Mouse (Mus musculus): ENCODE results near the gene Arl5a. TPM values are rescaled to one million over a fixed set of nuclear protein-coding genes. Genes with fewer than 3 reads are reported as not detected.

Arl5a gene
- 34.5 and 37.6 TPM in 2 replicates for polyA plus RNA-seq (2015; fragmentation: Nextera tagmentation; extraction: Ambion mirVana)

- peak; percentile 96 for ATAC-seq (ENCODE audit: low FRiP score)
- H3K36me3 ChIP-seq: no peaks in the 10 kb centered on the region
- H3K27me3 ChIP-seq (replicated peaks): no peaks in the 10 kb centered on the region
- peak within 1 kb of the TSS; percentile 67 for H3K4me2 ChIP-seq
- WGBS: under 1% methylated on average over 55 of the region's 57 CpGs
- peak within 1 kb of the TSS; percentile 87 for H3K9ac ChIP-seq (replicated peaks)
- H3K27ac ChIP-seq (replicated peaks): peak within 1 kb of the TSS; percentile 88
- peak within 1 kb of the TSS; percentile 82 for H3K4me3 ChIP-seq (replicated peaks)
- no peaks in the 10 kb centered on the region for H3K9me3 ChIP-seq (replicated peaks)
- peaks cover 38% of the 10 kb centered on the region for H3K4me1 ChIP-seq
These were observed at the start of gene Arl5a for GRCm38 (mm10) chr2:52424747-52425522. Gene Arl5a, minus strand, starts transcription at chr2:52424901.

- WGBS: 38% methylated on average over 4 of the region's 4 CpGs
- Histone ChIP-seq H3K4me2 (no peak overlapping the region), H3K27ac (replicated peaks) (no peak overlapping the region), H3K9ac (replicated peaks) (no peak overlapping the region), H3K9me3 (replicated peaks) (no peaks in the 10 kb centered on the region), H3K4me3 (replicated peaks) (no peak overlapping the region), H3K36me3 (peaks cover 30% of the 10 kb centered on the region), H3K4me1 (no peaks in the 10 kb centered on the region), H3K27me3 (replicated peaks) (no peaks in the 10 kb centered on the region)
- no peak for ATAC-seq (ENCODE audit: low FRiP score)
These were observed 47.0 kb upstream of the Arl5a start for GRCm38 (mm10) chr2:52471545-52472291.

DNA sequence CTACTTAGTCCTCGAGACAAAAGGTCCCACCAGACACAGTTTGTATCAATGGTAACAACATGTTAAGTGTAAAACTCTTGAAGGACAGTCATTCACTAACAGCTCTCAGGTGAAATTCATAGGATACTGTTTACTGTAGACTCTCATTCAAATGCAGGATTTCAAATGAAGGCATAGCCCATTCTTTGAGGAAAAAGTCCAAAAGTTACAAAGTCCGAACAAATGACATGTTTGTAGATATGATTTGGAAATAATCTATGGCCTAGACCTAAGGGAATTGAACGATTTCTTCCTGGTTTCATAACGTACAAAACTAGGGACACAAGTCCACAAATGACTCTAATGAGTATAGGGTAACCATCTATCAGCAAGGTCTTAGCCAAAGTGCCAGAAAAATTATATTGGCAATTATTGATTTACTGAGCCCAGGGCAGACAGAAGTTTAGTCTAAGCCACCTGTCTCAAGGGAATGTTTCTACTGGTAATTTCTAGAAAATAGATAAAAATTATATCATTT lies 45.4 kb upstream of the Arl5a start:
- Histone ChIP-seq H3K9ac (replicated peaks) (no peak overlapping the region), H3K4me3 (replicated peaks) (no peak overlapping the region), H3K27me3 (replicated peaks) (no peaks in the 10 kb centered on the region), H3K9me3 (replicated peaks) (no peaks in the 10 kb centered on the region), H3K4me2 (no peak overlapping the region), H3K4me1 (no peaks in the 10 kb centered on the region), H3K27ac (replicated peaks) (no peak overlapping the region), H3K36me3 (peaks cover 25% of the 10 kb centered on the region)
- 87% methylated on average over 4 of the region's 4 CpGs for WGBS
- no peak for ATAC-seq (ENCODE audit: low FRiP score)

- Histone ChIP-seq H3K4me1 (no peaks in the 10 kb centered on the region), H3K4me3 (replicated peaks) (no peak overlapping the region), H3K9me3 (replicated peaks) (no peaks in the 10 kb centered on the region), H3K4me2 (no peak overlapping the region), H3K36me3 (0 out of 2 replicates have a peak, but pooled peaks cover 16% of the 10 kb centered on the region), H3K9ac (replicated peaks) (no peak overlapping the region), H3K27me3 (replicated peaks) (no peaks in the 10 kb centered on the region), H3K27ac (replicated peaks) (no peak overlapping the region)
- WGBS: 87% methylated on average over 6 of the region's 6 CpGs
- no peak for ATAC-seq (ENCODE audit: low FRiP score)
These were observed 42.9 kb upstream of the Arl5a start for GRCm38 (mm10) chr2:52467629-52468028.

DNA sequence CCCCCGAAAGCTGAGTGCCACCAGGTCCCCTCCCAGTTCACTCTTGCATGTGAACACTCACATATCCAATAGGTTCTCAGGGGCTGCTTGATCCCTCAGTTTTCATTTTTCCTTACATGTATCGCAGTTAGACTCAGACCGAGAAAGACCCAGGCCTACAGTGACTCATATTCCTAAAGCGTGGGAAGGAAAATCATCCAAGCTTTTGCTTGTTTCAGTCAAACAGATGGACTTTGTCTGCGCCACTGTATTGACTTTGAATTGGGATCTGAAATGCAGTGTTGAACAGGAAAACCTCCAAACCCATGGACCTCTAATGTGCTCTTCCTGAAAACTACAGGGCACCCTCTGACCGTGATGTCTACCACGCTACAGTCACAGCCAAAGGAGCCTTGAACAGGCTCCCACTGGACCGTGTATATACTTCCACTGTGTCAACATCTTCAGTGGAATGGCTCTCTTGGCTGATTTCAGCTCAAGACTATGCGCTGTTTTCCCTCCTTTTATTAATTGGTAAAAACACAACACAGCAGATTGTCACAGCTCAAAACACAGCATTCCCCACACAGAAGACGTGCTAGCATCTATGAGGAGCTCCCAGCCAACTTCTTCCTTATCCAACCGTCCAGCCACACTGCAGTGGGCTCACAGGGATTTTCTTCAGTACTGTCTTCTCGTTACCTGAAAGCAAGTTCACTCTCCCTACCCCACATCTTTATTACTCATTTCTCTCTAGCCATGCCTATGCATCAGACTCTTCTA lies 36.7 kb upstream of the Arl5a start:
- H3K9me3 ChIP-seq (replicated peaks): no peaks in the 10 kb centered on the region
- H3K36me3 ChIP-seq: 0 out of 2 replicates have a peak, but pooled peaks cover 12% of the 10 kb centered on the region
- no peak overlapping the region for H3K4me3 ChIP-seq (replicated peaks)
- H3K4me2 ChIP-seq: no peak overlapping the region
- ATAC-seq (ENCODE audit: low FRiP score): no peak
- H3K27ac ChIP-seq (replicated peaks): no peak overlapping the region
- H3K27me3 ChIP-seq (replicated peaks): no peaks in the 10 kb centered on the region
- H3K4me1 ChIP-seq: no peaks in the 10 kb centered on the region
- no peak overlapping the region for H3K9ac ChIP-seq (replicated peaks)
- WGBS: 91% methylated on average over 12 of the region's 12 CpGs

GRCm38 (mm10) chr2:52455606-52456479 lies 31.1 kb upstream of the Arl5a start:
- Histone ChIP-seq H3K36me3 (peaks cover 20% of the 10 kb centered on the region), H3K4me2 (no peak overlapping the region), H3K4me1 (no peaks in the 10 kb centered on the region), H3K27me3 (replicated peaks) (no peaks in the 10 kb centered on the region), H3K9me3 (replicated peaks) (no peaks in the 10 kb centered on the region), H3K4me3 (replicated peaks) (no peak overlapping the region), H3K27ac (replicated peaks) (no peak overlapping the region), H3K9ac (replicated peaks) (no peak overlapping the region)
- no peak for ATAC-seq (ENCODE audit: low FRiP score)
- WGBS: 73% methylated on average over 7 of the region's 7 CpGs

DNA sequence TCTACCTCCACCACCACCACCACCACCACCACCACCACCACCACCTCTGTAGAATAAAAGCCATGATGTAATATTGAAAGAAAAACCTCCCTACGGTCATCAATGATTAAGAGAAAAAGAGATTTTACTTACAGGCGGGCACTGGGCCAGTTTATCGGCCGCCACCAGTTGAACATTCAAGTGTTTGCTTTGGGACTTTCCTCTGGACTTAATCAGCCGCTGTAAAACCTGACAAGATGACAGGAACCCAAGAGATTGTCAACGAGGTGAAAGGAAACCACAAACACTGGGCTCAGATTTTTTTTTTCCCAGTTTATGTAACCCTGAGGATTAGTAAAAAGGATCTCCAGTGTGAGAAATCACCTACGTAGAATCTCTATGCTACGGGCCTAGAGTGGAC lies 25.1 kb upstream of the Arl5a start:
- Histone ChIP-seq H3K9me3 (replicated peaks) (no peaks in the 10 kb centered on the region), H3K27ac (replicated peaks) (no peak overlapping the region), H3K27me3 (replicated peaks) (no peaks in the 10 kb centered on the region), H3K4me1 (no peaks in the 10 kb centered on the region), H3K9ac (replicated peaks) (no peak overlapping the region), H3K36me3 (peaks cover 33% of the 10 kb centered on the region), H3K4me2 (no peak overlapping the region), H3K4me3 (replicated peaks) (no peak overlapping the region)
- WGBS: 91% methylated on average over 8 of the region's 8 CpGs
- no peak for ATAC-seq (ENCODE audit: low FRiP score)

DNA sequence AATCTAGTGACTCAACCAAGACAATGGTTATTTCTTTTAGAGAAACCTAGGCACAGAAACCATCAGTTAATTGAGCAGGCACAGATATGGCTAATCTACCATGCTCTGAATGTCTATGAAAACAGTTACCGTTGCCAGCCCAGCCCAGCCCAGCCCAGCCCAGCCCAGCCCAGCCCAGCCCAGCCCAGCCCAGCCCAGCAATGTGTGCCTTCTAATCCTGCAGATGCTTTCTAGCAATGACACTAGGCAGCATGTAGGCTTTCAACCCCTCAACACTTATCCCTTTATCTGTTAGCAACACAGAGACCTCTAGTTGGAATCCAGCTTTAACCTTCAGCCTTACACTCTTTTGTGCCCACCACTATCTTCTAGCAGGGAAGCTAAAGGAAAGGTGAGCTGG lies 24.2 kb upstream of the Arl5a start:
- H3K36me3 ChIP-seq: peaks cover 24% of the 10 kb centered on the region
- no peaks in the 10 kb centered on the region for H3K4me1 ChIP-seq
- H3K9ac ChIP-seq (replicated peaks): no peak overlapping the region
- no peak overlapping the region for H3K4me3 ChIP-seq (replicated peaks)
- no peaks in the 10 kb centered on the region for H3K27me3 ChIP-seq (replicated peaks)
- no peak for ATAC-seq (ENCODE audit: low FRiP score)
- 100% methylated on average over 1 of the region's 1 CpGs for WGBS
- no peaks in the 10 kb centered on the region for H3K9me3 ChIP-seq (replicated peaks)
- H3K27ac ChIP-seq (replicated peaks): no peak overlapping the region
- H3K4me2 ChIP-seq: no peak overlapping the region

DNA sequence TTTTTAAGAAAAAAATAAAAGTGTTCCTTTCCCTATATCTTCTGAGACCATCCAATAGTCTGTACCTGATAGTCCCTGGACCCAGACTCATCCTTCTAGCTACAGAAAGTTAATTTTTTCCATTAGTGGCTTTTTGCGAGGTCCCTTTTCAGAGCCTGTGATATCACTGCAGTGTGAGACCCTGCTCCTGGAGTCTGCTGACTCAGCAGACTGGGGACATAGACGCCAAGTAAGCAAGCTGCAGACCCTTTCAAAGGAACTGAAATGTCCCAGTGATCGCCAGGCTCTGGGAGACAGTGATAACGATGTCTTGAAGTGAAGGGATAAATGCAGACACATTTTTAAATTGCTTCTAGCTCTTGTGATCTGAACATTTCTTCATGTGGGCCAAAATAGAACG lies 21.9 kb upstream of the Arl5a start:
- Histone ChIP-seq H3K9ac (replicated peaks) (no peak overlapping the region), H3K4me3 (replicated peaks) (no peak overlapping the region), H3K27me3 (replicated peaks) (no peaks in the 10 kb centered on the region), H3K4me2 (no peak overlapping the region), H3K9me3 (replicated peaks) (no peaks in the 10 kb centered on the region), H3K27ac (replicated peaks) (no peak overlapping the region), H3K4me1 (no peaks in the 10 kb centered on the region), H3K36me3 (peaks cover 21% of the 10 kb centered on the region)
- ATAC-seq (ENCODE audit: low FRiP score): no peak
- WGBS: 79% methylated on average over 5 of the region's 5 CpGs

- 36% methylated on average over 5 of the region's 5 CpGs for WGBS
- H3K4me1 ChIP-seq: no peaks in the 10 kb centered on the region
These were observed 17.4 kb upstream of the Arl5a start for GRCm38 (mm10) chr2:52442125-52442524.

More at GRCm38 (mm10) chr2:52442125-52442524, 17.4 kb upstream of the Arl5a start:
- no peaks in the 10 kb centered on the region for H3K27me3 ChIP-seq (replicated peaks)
- no peak overlapping the region for H3K4me2 ChIP-seq
- H3K27ac ChIP-seq (replicated peaks): no peak overlapping the region
- H3K9me3 ChIP-seq (replicated peaks): no peaks in the 10 kb centered on the region
- no peak overlapping the region for H3K9ac ChIP-seq (replicated peaks)
- H3K4me3 ChIP-seq (replicated peaks): no peak overlapping the region
- ATAC-seq (ENCODE audit: low FRiP score): no peak
- H3K36me3 ChIP-seq: no peaks in the 10 kb centered on the region
